Mouse (Mus musculus) kidney, postnatal 14 days (tissue): ENCODE results near the gene Zfp324.
"Not testable (repeated sequence)": the region's sequence is repeated elsewhere in the genome, so short reads cannot be mapped to it uniquely, and the experiment has no call there.

Experiments
- DNase-seq: peaks from one replicate; pipeline ENCODE4 v3.0.0; 2022; ENCODE audit warnings: mixed read lengths

Gene Zfp324

DNA sequence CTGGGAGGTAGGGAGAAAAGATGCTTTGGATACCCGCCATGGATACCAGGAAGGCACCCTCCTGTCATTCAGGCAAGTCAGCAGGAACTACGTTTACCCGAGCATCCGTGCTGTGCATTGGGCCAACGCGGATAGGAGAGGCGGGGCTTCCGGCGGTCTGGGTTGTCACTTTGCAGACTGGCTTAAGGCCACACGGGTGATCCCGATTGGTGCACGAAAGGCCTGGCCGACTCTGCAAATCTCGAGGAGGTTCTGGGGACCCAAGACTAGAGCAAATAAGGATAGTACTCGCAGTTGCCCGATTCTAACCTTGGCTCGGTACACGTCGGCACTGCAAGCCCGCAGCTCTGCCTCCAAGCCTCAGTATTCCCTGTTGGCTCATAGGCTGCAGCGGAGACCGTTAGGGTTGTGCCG, at the start of gene Zfp324:
Zfp324 (plus strand) TSS at position 161 of the 414 bp plus-strand sequence.
- DNase-seq, result peak; percentile 93

DNA sequence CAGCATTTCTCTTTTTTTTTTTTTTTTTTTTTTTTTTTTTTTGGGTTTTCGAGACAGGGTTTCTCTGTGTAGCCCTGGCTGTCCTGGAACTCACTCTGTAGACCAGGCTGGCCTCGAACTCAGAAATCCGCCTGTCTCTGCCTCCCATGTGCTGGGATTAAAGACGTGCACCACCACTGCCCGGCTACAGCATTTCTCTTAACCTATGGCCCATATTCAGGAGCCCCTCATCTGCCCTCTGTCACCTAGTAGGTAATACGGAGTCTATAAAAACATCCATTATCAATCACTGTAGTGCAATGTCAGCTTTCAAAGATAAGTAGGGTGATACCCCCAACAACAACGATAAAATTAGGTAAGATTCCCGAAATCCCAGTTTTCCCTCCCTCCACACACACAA, 45.1 kb upstream of the Zfp324 start:
- DNase-seq, result not testable (repeated sequence)

DNA sequence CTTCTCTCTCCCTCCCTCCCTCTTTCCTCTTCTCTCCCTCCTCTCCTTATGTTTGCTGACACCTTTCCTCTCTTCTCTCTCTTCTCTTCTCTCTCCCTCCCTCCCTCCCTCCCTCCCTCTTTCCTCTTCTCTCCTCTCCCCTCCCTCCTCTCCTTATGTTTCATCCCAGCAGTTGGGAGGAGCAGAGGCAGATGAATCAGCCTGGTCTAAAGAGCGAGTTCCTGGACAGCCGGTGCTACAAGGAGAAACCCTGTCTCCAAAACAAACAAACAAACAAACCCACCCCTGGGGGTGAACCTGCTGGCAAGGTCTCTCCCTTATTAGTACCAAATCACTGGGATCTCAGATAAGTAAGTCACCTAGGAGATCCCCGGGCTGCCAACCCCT, 44.3 kb upstream of the Zfp324 start:
- DNase-seq, result no peak

DNA sequence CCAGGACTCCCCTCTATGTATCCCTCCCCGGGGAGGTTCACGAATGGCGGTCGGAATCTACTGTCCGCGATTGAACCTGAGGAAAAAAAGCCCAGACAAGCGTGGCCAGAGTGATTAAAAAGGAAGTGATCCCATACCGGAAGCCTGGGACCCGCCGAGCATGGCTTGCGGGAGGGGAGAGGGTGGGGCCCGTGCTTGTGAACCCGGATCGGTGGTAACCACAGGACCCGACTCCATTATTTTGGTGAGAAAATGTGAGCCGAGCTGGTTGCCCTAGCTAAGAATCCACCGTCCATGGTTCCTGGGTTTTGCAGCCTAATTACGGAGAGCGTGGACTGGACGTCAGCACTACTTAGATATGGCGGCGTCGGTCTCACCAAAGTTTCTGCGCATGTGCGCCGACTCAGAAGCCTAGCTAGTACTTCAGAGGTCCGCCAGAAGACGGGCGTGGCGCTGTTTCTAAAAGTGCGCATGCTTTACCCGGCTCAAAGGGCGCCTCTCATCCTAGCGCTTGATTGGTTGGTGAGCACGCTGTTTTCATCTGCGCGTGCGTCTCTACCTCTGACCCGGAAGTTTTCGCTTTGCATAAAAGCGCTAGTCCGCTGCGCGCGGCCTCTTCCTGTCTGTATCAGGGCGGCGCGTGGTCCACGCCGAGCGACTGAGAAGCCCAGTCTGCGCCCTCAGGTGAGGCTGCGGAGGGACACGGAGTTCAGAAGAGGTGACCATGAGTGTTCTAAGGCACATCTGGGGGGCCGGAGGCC, 43.8 kb upstream of the Zfp324 start, which contains the start of gene Rps5:
Rps5 (plus strand) TSS at position 586 of the 761 bp plus-strand sequence.
- peak; percentile 99 for DNase-seq

DNA sequence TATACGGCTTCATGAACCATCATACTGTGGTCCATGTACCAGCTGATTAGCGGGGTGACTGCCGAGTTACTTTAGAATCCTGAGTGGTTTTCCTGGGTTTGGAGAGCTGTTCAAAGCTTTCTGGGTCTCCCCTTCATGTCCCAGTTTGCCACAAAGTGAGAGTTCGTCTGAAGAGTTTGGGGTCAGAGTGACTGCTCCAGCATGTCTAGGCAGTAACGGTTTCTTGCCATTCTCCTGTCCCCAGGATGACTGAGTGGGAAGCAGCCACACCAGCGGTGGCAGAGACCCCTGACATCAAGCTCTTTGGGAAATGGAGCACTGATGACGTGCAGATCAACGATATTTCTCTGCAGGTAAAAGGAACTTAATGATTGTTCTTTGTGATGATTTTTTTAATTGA, 42.9 kb upstream of the Zfp324 start:
- no peak for DNase-seq

DNA sequence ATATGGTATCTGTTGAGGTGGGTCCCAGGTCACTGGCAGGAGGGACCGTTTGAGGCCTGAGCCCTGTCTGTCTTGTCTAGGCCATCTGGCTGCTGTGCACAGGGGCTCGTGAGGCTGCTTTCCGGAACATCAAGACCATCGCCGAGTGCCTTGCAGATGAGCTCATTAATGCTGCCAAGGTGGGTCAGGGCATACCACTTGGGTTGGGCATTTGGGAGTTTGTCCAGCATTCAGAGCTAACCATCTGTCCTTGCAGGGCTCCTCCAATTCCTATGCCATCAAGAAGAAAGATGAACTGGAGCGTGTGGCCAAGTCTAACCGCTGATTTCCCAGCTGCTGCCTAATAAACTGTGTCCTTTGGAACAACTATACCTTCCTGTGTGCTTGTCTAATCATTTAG, 39.3 kb upstream of the Zfp324 start:
- DNase-seq, result no peak

DNA sequence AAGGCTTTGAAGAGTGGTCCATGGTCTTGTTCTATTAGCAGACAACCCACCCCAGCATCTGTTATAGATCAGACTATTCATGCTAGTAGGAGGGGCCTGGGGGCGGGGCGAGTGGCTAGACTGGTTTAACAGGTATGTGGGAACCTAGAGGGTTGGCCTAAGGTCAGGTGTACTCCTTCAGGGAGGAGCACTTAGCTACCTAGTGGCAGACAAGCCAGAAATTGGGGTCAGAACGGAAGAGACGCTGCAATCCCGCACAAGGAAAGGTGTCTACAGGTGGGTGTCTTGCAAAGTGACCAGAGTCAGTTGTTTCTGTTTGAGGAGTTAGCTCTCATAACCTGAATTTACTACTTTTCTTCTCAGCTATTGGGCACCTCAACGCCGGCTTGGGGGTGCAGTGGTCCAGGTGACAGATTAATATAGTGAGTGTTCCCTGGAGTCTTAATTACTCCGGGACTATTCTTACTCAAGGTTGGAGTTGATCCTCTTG, 38.4 kb upstream of the Zfp324 start, which contains the start of gene Rnf225:
Rnf225 (plus strand) TSS at position 226 of the 490 bp plus-strand sequence.
- peak; percentile 63 for DNase-seq

DNA sequence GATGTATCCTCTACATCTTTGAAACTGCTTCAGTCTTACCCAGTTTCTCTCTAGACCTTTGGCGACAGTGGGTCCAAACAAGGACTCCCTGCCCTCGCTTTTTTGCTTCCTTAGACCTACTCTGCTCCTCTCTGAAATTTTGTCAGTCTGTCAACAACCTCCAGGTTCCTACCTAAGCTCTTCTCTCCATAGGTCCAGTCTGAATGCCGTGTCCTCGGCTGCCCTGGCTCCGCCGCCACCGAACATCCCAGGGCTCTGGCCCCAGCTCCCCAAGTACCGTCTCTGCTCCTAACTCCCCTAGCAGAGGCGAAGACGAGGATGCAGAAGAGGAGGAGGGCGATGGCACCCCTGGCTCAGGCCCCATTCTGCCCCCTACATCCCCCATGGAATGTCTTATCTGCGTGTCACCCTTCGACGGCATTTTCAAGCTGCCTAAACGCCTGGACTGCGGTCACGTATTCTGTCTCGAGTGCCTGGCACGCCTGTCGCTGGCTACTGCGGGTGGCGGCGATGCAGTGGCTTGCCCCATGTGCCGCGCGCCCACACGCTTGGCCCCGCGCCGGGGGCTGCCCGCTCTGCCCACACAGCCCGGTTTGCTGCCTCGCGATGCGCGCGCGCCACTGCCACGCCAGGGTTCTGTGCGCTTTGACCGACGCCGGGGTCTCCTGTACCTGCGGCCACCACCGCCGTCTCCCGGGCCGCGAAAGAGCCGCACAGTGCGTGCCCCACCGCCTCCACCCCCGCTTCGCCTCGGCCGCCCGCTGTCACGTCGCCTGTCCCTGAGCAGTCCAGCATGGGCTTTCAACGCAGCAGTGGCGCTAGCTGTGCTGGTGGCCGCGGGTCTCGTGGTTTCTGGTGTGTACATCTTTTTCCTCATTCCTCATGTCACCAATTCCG, 37.7 kb upstream of the Zfp324 start:
- DNase-seq, result peak; percentile 17

DNA sequence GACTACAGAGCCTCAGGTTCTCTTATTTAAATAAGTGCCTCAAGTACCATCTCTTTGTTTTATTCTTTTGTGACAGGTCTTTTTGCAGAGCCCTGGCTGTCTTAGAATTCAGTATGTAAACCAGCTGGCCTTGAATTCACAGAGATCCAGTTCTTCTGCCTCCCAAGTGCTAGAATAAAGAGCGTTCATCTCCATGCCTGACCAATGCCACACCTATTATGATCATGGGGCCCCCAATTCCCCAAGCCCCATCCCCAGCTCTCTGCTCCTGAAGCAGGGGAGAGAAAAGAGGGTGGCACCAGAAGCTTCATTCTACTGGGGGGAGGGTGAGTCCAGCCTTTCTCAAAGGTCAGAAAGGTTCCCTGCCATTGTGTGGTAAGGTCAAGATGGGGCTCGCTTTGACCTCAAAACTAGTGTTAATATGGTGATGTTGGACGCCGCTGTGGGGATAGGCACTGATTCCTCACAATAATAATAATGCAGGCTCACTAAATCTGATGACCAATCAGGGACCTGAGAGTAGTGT, 32.0 kb upstream of the Zfp324 start:
- DNase-seq, result no peak

DNA sequence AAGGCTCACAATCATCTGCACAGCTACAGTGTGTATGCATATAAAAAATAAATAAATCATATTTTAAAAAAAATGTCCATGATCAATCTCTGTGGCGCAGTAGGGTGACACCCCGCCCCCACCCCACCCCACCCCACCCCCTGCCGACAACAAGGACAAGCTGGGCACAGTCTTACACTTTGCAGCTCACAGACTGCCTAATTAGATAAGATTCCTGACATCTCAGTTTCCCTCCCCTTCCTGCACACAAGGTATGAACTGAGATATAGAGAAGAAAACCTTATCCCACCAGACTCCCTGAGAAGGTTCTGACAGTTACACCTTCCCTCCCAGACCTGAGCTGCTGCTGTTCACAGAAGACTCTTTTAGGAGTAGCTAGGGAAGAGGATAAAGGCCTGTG, 30.8 kb upstream of the Zfp324 start:
- no peak for DNase-seq

DNA sequence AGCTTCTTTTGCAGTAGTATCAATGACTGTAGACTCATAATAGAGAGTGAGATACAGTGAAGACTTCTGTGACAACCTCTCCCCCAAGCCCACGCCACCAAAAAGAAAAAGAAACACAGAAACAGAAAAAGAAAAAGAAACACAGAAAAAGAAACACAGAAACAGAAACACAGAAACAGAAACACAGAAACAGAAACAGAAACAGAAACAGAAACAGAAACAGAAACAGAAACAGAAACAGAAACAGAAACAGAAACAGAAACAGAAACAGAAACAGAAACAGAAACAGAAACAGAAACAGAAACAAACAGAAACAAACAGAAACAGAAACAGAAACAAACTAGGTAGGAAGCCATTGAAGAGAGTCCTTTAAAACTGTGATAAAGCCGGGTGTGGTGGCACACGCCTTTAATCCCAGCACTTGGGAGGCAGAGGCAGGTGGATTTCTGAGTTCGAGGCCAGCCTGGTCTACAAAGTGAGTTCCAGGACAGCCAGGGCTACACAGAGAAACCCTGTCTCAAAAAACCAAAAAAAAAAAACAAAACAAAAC, 28.3 kb upstream of the Zfp324 start:
- DNase-seq, result not testable (repeated sequence)

DNA sequence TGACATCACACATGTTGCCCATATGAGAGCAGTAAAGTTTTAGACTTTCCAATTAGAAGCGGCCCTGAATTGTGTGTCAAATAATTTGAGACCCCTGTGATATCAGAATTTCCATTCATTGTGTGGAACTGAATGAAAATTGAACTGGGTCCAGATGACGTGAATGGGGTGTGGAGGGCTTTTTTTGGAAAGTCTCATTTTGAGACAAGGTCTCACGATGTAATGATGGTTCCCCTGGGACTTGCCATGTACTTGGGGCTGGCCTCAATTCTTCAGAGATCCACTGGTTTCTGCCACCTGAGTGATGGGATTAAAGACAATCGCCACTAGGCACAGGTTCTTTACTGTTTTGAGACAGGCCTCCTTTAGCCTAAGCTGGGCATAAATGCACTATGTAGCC, 25.0 kb upstream of the Zfp324 start:
- no peak for DNase-seq

DNA sequence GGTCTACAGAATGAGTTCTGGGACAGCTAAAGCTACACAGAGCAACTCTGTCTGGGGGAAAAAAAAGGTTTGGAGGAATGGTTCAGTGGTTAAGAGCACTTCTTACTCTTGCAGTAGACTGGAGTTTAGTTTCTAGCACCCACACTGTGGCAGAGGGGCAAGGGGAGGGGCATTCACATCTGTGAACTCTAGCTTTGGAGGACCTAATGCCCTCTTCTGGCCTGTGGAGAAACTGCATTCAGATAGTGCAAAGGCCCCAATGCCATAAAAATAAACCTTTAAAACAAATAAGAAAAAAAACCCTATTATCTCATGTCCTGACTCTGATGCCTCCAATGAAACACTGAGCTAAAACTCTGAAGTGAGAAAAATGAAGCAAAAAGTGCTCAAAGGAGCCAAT, 22.1 kb upstream of the Zfp324 start:
- DNase-seq, result no peak

DNA sequence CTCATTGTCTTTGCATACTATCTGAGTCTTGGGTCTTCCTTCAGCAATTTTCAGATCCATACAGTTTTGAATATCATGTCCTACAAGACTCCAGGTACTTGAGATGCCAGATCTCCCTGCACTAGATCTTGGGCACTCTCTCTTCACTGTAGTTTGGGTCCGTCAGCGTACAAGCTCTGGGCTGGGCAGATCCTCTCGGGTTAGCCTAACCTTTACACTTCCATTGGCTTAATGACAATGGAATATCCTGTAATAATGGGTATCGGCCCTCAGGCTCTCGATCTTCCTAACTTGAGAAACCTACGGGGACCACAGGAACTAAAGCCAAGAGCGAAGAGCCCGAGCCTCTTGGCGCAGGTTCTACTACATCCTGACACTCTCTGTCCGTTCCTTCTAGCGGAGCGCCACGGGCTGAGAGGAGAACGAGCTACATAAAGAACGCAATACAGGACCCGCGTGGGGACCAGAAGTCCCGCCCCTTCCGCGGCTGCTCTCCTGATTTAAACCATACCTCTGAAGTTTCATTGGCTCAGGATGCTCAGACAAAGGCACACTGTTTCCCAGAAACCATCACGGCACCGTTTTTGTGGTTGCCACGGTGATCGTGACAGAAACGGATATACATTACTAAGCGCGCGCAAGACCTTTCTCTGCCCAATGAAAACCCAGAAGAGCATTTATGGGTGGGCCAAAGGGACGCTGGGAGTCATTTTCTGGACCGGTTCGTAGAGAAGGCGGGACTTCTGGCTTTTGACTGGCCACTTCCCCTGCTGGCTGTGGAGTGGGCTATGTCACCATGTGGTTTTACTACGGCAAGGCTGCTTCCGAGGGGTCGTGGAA, 16.4 kb upstream of the Zfp324 start:
- DNase-seq, result peak; percentile 97

DNA sequence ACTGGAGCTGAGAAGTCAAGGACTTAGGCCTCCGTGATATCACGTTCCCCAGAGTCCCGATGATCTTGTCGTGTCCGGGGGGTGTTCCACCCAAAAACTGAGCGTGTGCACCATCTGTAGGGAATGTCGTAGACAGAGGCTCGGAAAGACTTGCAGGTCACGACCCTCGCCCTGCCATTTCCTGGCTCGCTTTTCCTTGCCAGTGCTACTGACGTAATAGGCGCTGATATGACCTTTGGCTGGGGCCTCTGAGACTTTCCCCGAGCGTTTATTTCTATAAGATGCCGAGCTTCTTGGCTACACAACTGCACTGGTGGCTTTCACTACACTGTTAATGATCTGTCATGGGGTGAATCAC, 15.8 kb upstream of the Zfp324 start:
- DNase-seq, result no peak

DNA sequence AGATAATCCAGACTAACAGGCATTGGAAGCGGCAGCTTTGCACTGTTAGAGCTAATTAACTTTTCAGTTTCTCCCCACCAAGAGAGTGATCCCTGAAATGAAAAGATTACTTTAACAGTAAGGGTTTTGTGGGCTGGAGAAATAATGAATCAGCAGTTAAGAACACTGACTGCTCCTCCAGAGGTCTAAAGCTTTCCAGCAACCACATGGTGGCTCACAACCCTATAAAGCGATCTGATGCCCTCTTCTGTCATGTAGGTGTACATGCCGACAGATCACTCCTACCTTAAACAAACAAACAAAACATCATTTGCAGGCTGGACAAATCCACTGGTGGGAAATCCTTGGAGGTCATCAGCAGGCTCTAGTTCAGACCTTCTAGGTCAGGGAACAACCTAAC, 10.7 kb upstream of the Zfp324 start:
- DNase-seq, result no peak

DNA sequence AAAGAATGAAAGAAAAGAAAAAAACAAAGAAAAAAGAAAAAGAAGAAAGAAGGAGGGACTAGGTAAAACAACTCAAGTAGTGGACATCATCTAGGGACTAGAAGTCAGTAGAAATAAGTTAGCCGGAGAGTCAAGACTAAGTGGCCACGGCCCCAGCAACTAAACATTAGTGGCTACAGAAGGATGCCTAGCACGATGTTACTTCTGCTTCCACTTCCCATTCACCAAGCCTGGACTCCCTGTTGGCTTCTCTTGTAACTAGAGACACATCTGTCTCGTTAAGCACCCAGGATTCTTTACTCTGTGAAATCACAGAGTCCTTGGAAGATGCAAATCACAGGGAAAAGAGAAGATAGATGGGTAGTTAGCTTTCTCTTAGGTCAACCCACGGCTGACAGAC, 8.1 kb upstream of the Zfp324 start:
- no peak for DNase-seq

DNA sequence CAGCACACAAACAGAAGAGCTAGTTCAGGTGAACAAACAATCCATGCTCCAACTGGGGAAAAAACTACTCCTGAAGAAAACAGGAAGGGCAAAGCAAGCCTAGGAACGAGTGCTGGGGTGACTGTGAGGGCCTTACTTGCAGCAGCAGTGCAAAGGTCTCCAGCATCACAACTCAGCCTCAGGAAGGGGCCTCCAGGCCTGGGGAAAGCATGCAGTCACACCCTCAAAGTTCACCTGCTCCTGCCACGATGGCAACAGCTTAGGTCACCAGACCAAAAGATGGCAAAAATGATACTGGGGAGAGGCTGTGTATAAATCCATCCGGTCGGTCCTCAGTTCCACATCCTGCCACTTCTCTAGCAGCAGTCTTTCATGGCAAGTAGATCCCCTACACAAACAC, 6.7 kb upstream of the Zfp324 start:
- no peak for DNase-seq

DNA sequence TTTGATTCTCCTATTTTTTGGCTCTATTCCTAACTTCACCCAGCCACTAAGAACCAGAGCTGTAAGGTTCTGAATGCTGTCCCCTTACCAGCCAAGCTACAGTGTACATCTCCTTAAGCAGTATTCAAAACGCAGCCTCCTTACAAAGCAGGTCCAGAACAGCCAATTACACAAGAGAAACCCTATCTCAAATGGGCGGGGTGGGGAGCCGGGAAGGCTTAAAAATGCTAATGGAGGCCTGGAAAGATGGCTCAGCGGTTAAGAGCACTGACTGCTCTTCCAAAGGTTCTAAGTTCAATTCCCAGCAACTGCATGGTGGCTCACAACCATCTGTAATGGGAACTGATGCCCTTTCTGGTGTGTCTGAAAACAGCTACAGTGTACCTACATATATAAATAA, 5.9 kb upstream of the Zfp324 start:
- no peak for DNase-seq

DNA sequence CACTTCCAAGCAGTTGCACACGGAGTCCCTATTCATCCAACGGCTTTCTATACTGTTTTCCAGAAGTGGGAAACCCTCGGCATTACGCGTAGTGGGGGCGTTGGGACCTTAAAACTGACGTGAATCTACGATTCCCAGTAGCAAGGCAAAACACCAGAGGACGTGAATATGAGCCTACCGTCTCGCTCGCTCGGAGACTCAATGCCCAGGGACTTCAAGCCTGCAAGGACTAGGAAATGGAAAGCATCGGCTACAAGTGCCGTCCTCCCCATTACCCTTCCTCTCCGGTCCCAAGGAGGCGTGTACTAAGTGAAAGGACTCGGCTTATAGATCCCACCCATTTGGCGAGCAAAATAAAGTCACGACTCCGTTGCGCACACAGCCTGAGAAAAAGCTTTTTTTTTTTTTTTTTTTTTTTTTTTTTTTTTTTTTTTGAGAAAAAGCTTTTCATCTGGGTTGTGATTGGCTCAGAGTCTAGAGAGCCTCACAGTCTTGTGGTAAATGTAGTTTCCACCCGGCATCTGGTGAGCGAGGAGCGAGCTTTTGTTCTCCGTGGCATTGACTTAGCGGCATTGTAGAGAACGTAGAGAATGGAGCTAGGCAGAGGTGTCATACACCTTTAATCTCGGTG, 4.0 kb upstream of the Zfp324 start:
- DNase-seq, result peak; percentile 55

DNA sequence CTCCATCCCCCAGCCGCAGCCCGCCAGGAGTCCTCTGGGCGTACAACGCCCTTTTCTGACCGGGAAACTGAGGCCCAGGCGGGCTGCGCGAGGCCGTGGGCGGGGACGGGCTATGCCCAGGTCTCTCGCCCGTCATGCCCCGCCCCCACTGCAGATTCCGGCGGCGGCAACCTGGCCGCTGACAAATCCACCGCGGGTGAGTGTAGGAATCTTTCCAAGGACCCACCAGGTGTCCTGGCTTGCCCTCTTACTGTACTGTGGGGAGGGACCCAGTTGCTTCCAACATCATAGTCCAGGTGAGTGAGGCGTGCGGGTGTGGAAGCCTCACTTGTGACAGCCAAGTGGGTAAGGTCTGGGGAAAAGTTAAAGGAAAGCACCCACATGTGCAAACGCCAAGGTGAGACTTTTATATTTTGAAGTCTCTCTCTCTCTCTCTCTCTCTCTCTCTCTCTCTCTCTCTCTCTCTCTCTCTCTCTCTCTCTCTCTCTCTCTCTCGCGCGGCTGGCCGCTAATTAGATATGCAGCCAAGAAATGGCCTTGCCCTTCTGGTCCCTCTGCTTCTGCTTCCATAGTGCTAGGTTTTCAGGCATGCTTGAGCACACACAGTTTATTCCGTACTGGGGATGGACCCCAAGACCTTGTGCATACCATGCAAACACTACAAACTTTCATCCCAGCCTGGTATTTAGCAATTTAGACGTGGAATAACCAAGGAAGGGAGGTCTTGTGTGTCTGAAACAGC, 637 bp downstream of the Zfp324 start:
- DNase-seq, result peak; percentile 76
